Mouse (Mus musculus) lung, postnatal 25 days (tissue): ENCODE data around the gene Rrp9.
A peak's percentile ranks its signal among the peaks of the same experiment; 100 is the strongest.

Experiments used
- DNase-seq: peaks from one replicate; pipeline ENCODE4 v3.0.0; 2022; ENCODE audit warnings: low spot score

The Rrp9 gene

GRCm38 (mm10) chr9:106457163-106457559 lies 18.6 kb upstream of the Rrp9 start:
- no peak for DNase-seq

DNA sequence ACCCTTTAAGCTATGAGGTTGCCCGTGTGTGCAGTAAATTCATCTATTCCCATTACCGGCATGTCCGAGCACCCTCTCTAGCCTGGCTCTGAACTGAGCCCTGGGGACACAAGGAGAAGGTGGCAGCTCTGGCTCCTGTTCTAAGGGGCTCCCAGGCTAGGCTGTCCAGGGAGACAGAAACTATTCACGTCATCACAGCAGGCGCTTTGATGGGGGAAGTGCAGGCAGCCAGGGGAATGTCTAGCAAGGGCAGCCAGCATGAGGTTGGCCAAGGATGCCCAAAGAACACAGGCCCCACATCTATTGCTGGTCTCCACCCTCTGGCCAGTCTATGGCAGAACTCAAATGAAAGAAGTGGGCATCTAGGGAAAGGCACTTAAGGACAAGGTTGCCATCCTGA lies 17.8 kb upstream of the Rrp9 start:
- DNase-seq, result no peak

- no peak for DNase-seq
Measured at GRCm38 (mm10) chr9:106459946-106460345, 15.8 kb upstream of the Rrp9 start.

GRCm38 (mm10) chr9:106460401-106461025 lies 15.2 kb upstream of the Rrp9 start:
- no peak for DNase-seq

GRCm38 (mm10) chr9:106461026-106461415 lies 14.7 kb upstream of the Rrp9 start:
- DNase-seq, result no peak

DNA sequence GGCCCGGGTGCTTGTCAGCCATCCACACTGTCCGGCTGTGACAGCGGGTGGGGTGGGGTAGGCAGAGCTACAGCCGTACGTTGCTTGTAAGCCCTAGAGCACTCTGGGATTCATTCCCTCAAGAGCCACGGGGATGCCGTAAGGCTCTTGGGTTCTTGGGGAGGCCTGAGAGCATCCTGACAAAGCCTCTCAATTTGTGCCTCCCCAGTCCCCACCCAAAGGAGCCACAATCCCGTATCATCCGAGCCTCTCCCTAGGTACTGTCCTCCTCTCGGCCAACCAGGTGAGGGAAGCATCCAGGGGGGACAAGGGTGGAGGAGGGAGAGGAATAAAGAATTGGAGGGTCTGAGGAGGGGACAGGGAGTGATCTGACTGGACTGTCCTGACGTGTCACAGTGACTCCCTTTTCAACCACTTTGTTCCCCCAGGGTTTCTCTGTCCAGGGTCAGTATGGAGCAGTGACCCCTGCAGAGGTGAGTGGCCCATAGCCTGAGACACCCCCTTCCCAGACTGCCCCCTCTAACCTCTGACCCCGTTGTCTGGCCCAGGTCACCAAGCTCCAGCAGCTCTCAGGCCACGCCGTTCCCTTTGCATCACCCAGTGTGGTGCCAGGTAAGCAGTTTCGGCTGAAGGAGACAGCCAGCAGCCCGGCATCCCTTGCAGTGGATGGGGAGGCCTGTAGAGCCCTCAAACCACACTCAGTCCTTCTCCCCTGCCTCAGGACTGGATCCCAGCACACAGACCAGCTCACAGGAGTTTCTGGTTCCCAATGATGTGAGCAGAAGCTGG lies 13.9 kb upstream of the Rrp9 start:
- no peak for DNase-seq

DNA sequence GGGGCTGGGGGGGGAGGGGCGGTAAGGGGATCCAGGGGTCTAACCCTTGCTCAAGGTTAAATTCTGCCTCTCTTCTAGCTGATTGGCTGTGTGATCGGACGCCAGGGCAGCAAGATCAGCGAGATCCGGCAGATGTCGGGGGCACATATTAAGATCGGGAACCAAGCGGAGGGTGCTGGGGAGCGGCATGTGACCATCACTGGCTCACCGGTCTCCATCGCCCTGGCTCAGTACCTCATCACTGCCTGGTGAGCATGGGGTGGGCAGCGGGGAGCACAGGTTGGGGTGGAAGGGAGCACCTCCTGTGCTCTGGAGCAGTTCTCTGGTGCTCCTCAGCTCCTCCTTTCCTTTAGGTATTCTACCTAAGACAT lies 13.3 kb upstream of the Rrp9 start:
- no peak for DNase-seq

- no peak for DNase-seq
Measured at GRCm38 (mm10) chr9:106463122-106464063, 12.4 kb upstream of the Rrp9 start.

GRCm38 (mm10) chr9:106464751-106465541 lies 10.8 kb upstream of the Rrp9 start:
- DNase-seq, result no peak

- no peak for DNase-seq
Measured at GRCm38 (mm10) chr9:106465571-106466200, 10.1 kb upstream of the Rrp9 start, which contains the start of gene Gpr62. Gpr62 (minus strand) TSS chr9:106465938.

DNA sequence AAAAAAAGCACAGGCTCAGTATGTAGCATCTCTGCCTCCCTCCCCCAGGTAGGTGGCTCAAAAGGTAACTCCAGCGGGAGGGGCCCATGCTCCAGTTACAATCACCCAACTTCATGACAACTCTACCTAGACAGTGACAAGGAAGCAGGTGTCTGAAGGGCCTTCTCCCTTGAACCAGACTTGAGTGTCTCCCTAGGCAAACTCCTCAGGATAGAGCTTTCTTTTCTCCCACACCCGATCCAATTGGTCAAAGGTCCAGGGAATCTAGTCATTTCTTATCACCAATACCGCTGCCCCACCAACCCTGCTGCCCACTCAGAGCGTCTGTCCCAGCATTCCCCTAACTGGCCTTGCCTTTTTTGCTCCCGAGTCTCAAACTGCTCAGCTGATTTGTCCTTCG lies 9.0 kb upstream of the Rrp9 start:
- DNase-seq, result no peak

- no peak for DNase-seq
Measured at GRCm38 (mm10) chr9:106467746-106468145, 8.0 kb upstream of the Rrp9 start.

GRCm38 (mm10) chr9:106469317-106469716 lies 6.4 kb upstream of the Rrp9 start:
- no peak for DNase-seq

DNA sequence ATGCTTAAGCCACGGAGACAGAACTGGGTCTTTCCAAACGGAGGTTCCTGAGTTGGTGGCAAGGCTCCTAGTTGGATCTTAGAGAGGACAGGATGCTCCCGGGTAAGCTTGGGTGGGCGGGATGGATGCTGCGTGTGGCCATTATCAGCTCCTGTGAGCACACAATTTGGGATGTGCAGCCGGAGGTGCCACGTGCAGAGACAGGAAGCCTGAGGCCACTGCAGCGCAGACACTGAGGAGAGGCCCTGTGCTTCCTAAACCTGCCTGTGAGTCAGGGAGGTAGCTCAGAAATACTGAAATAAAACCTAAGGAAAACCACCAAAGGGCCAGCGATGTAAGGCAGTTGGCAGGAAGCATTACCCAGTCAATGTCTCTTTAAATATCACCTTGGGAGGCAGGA lies 6.0 kb upstream of the Rrp9 start:
- DNase-seq, result no peak

- DNase-seq, result no peak
Measured at GRCm38 (mm10) chr9:106470991-106471750, 4.6 kb upstream of the Rrp9 start.

- peak; percentile 57 for DNase-seq
Measured at GRCm38 (mm10) chr9:106471892-106472291, 3.9 kb upstream of the Rrp9 start.

DNA sequence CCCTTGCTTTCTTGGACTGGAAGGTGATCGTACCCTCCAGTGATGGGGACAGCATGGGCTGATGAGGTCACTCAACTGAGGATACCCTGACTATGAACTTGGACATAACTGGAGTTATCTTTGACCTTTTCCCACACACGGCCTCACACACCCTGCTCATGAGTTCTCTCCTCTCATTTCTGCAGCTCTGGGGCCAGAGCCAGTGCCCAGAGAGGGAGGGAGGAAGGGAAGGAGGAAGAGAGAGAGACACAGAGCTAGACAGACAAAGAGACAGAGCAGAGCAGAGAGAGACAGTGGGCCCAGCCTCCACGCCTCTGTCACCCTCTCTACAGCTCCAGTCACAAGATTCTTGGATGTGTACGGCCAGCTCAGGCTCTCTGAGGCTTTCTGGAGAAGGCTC lies 3.4 kb upstream of the Rrp9 start:
- DNase-seq, result no peak

- no peak for DNase-seq
Measured at GRCm38 (mm10) chr9:106473081-106473752, 2.5 kb upstream of the Rrp9 start.

DNA sequence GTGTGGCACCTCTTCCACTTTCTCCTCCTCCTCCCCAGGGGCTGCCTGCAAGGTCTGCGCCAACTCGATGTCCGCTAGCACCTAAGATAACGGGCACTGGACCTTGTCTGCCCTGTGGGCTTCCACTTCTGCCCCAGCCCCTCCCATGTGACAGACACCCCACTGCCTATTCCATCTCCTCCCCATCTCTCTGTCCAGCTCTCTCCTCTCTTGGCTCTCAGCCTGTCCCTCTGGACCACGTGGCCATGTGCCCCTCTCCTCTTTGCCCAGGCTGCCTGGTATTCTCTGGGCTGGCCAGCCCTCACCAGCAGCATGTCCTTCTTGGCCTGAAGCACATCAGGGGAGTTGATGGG lies 2.0 kb upstream of the Rrp9 start:
- DNase-seq, result no peak

- DNase-seq, result peak; percentile 68
Measured at GRCm38 (mm10) chr9:106474456-106474855, 1.3 kb upstream of the Rrp9 start.
